Mouse (Mus musculus): ENCODE data around the gene Tpp2. TPM values are rescaled to one million over a fixed set of nuclear protein-coding genes. Genes with fewer than 3 reads are reported as not detected.

The Tpp2 gene
- polyA plus RNA-seq, 1 experiment = 17.2 TPM

GRCm38 (mm10) chr1:43942814-43943213, 9.4 kb downstream of the Tpp2 start:
- Histone ChIP-seq H3K36me3 (ENCODE audit: control insufficient read depth, insufficient read depth) (peaks cover 21% of the 10 kb centered on the region), H3K79me2 (ENCODE audit: control insufficient read depth, insufficient read depth) (peaks cover 98% of the 10 kb centered on the region), H3K4me3 (no peak overlapping the region), H3K27me3 (ENCODE audit: control insufficient read depth, insufficient read depth, insufficient read length) (no peaks in the 10 kb centered on the region), H3ac (ENCODE audit: control insufficient read depth, insufficient read length) (no peak overlapping the region), H3K4me2 (ENCODE audit: low read depth) (no peak overlapping the region)
- TF ChIP-seq POLR2A (IDR thresholded peaks at IDR 0.05; ENCODE audit: insufficient read length, low read depth) (no peak), REST (IDR thresholded peaks at IDR 0.05; ENCODE audit: insufficient read depth, insufficient read length) (no peak), TCF3 (IDR thresholded peaks at IDR 0.05; ENCODE audit: insufficient read length, low read depth) (no peak), MAX (IDR thresholded peaks at IDR 0.05; ENCODE audit: low read depth) (no peak), MYOG (IDR thresholded peaks at IDR 0.05; ENCODE audit: control insufficient read depth in 1 of 3, insufficient read depth in 1 of 3, insufficient read length in 2 of 3, low read depth in 2 of 3) (no peak), CEBPB (IDR thresholded peaks at IDR 0.05; ENCODE audit: insufficient read depth, poor library complexity, severe bottlenecking) (no peak), POLR2AphosphoS2 (IDR thresholded peaks at IDR 0.05; ENCODE audit: insufficient read length, low read depth) (no peak), MYOD1 (IDR thresholded peaks at IDR 0.05; ENCODE audit: control insufficient read depth in 1 of 3, insufficient read length in 2 of 3, low read depth in 2 of 3) (no peak), USF1 (IDR thresholded peaks at IDR 0.05; ENCODE audit: low read depth) (no peak), E2F4 (IDR thresholded peaks at IDR 0.05; ENCODE audit: insufficient read depth) (no peak), SRF (IDR thresholded peaks at IDR 0.05; ENCODE audit: control insufficient read depth, insufficient read length, low read depth) (no peak), TCF12 (IDR thresholded peaks at IDR 0.05; ENCODE audit: insufficient read depth, poor library complexity, severe bottlenecking) (no peak)

- Histone ChIP-seq H3K27me3 (ENCODE audit: control insufficient read depth, insufficient read depth, insufficient read length) (no peaks in the 10 kb centered on the region), H3K36me3 (ENCODE audit: control insufficient read depth, insufficient read depth) (peaks cover 50% of the 10 kb centered on the region), H3K79me2 (ENCODE audit: control insufficient read depth, insufficient read depth) (peaks cover 23% of the 10 kb centered on the region), H3K4me2 (ENCODE audit: low read depth) (no peak overlapping the region), H3K4me3 (no peak overlapping the region), H3ac (ENCODE audit: control insufficient read depth, insufficient read length) (no peak overlapping the region)
- TF ChIP-seq E2F4 (IDR thresholded peaks at IDR 0.05; ENCODE audit: insufficient read depth) (no peak), TCF12 (IDR thresholded peaks at IDR 0.05; ENCODE audit: insufficient read depth, poor library complexity, severe bottlenecking) (no peak), MAX (IDR thresholded peaks at IDR 0.05; ENCODE audit: low read depth) (no peak)
Measured at GRCm38 (mm10) chr1:43953679-43954078, 20.2 kb downstream of the Tpp2 start.

GRCm38 (mm10) chr1:43964381-43964780, 30.9 kb downstream of the Tpp2 start:
- H3K4me2 ChIP-seq (ENCODE audit: low read depth) = no peak overlapping the region
- TF ChIP-seq TCF12 (IDR thresholded peaks at IDR 0.05; ENCODE audit: insufficient read depth, poor library complexity, severe bottlenecking) (no peak), MYOD1 (IDR thresholded peaks at IDR 0.05; ENCODE audit: control insufficient read depth in 1 of 3, insufficient read length in 2 of 3, low read depth in 2 of 3) (no peak), CEBPB (IDR thresholded peaks at IDR 0.05; ENCODE audit: insufficient read depth, poor library complexity, severe bottlenecking) (no peak), E2F4 (IDR thresholded peaks at IDR 0.05; ENCODE audit: insufficient read depth) (no peak), MYOG (IDR thresholded peaks at IDR 0.05; ENCODE audit: control insufficient read depth in 1 of 3, insufficient read depth in 1 of 3, insufficient read length in 2 of 3, low read depth in 2 of 3) (no peak), TCF3 (IDR thresholded peaks at IDR 0.05; ENCODE audit: insufficient read length, low read depth) (no peak), MAX (IDR thresholded peaks at IDR 0.05; ENCODE audit: low read depth) (no peak), POLR2AphosphoS2 (IDR thresholded peaks at IDR 0.05; ENCODE audit: insufficient read length, low read depth) (no peak), POLR2A (IDR thresholded peaks at IDR 0.05; ENCODE audit: insufficient read length, low read depth) (no peak), SRF (IDR thresholded peaks at IDR 0.05; ENCODE audit: control insufficient read depth, insufficient read length, low read depth) (no peak), REST (IDR thresholded peaks at IDR 0.05; ENCODE audit: insufficient read depth, insufficient read length) (no peak)
- H3K4me3 ChIP-seq = no peak overlapping the region
- no peak overlapping the region for H3ac ChIP-seq (ENCODE audit: control insufficient read depth, insufficient read length)
- no peaks in the 10 kb centered on the region for H3K79me2 ChIP-seq (ENCODE audit: control insufficient read depth, insufficient read depth)
- H3K36me3 ChIP-seq (ENCODE audit: control insufficient read depth, insufficient read depth) = peaks cover 45% of the 10 kb centered on the region
- no peaks in the 10 kb centered on the region for H3K27me3 ChIP-seq (ENCODE audit: control insufficient read depth, insufficient read depth, insufficient read length)

- TF ChIP-seq TCF12 (IDR thresholded peaks at IDR 0.05; ENCODE audit: insufficient read depth, poor library complexity, severe bottlenecking) = no peak
- TF ChIP-seq TCF3 (IDR thresholded peaks at IDR 0.05; ENCODE audit: insufficient read length, low read depth) = no peak
- TF ChIP-seq MYOG (IDR thresholded peaks at IDR 0.05; ENCODE audit: control insufficient read depth in 1 of 3, insufficient read depth in 1 of 3, insufficient read length in 2 of 3, low read depth in 2 of 3) = no peak
- TF ChIP-seq POLR2A (IDR thresholded peaks at IDR 0.05; ENCODE audit: insufficient read length, low read depth) = no peak
- no peak for TF ChIP-seq MAX (IDR thresholded peaks at IDR 0.05; ENCODE audit: low read depth)
- TF ChIP-seq REST (IDR thresholded peaks at IDR 0.05; ENCODE audit: insufficient read depth, insufficient read length) = no peak
- no peak for TF ChIP-seq E2F4 (IDR thresholded peaks at IDR 0.05; ENCODE audit: insufficient read depth)
- no peak for TF ChIP-seq MYOD1 (IDR thresholded peaks at IDR 0.05; ENCODE audit: control insufficient read depth in 1 of 3, insufficient read length in 2 of 3, low read depth in 2 of 3)
- TF ChIP-seq USF1 (IDR thresholded peaks at IDR 0.05; ENCODE audit: low read depth) = no peak
- no peak for TF ChIP-seq SRF (IDR thresholded peaks at IDR 0.05; ENCODE audit: control insufficient read depth, insufficient read length, low read depth)
- no peak for TF ChIP-seq CEBPB (IDR thresholded peaks at IDR 0.05; ENCODE audit: insufficient read depth, poor library complexity, severe bottlenecking)
- TF ChIP-seq POLR2AphosphoS2 (IDR thresholded peaks at IDR 0.05; ENCODE audit: insufficient read length, low read depth) = no peak
- H3ac ChIP-seq (ENCODE audit: control insufficient read depth, insufficient read length) = no peak overlapping the region
- H3K4me3 ChIP-seq = no peak overlapping the region
- peaks cover 45% of the 10 kb centered on the region for H3K36me3 ChIP-seq (ENCODE audit: control insufficient read depth, insufficient read depth)
- H3K79me2 ChIP-seq (ENCODE audit: control insufficient read depth, insufficient read depth) = no peaks in the 10 kb centered on the region
- no peak overlapping the region for H3K4me2 ChIP-seq (ENCODE audit: low read depth)
- no peaks in the 10 kb centered on the region for H3K27me3 ChIP-seq (ENCODE audit: control insufficient read depth, insufficient read depth, insufficient read length)
Measured at GRCm38 (mm10) chr1:43966756-43967155, 33.3 kb downstream of the Tpp2 start.

- no peak overlapping the region for H3K4me2 ChIP-seq (ENCODE audit: low read depth)
- H3K79me2 ChIP-seq (ENCODE audit: control insufficient read depth, insufficient read depth) = no peaks in the 10 kb centered on the region
- H3K4me3 ChIP-seq = no peak overlapping the region
- no peaks in the 10 kb centered on the region for H3K27me3 ChIP-seq (ENCODE audit: control insufficient read depth, insufficient read depth, insufficient read length)
- TF ChIP-seq MYOD1 (IDR thresholded peaks at IDR 0.05; ENCODE audit: control insufficient read depth in 1 of 3, insufficient read length in 2 of 3, low read depth in 2 of 3) (no peak), MAX (IDR thresholded peaks at IDR 0.05; ENCODE audit: low read depth) (no peak), POLR2A (IDR thresholded peaks at IDR 0.05; ENCODE audit: insufficient read length, low read depth) (no peak), E2F4 (IDR thresholded peaks at IDR 0.05; ENCODE audit: insufficient read depth) (no peak), USF1 (IDR thresholded peaks at IDR 0.05; ENCODE audit: low read depth) (no peak), SRF (IDR thresholded peaks at IDR 0.05; ENCODE audit: control insufficient read depth, insufficient read length, low read depth) (no peak), POLR2AphosphoS2 (IDR thresholded peaks at IDR 0.05; ENCODE audit: insufficient read length, low read depth) (no peak), MYOG (IDR thresholded peaks at IDR 0.05; ENCODE audit: control insufficient read depth in 1 of 3, insufficient read depth in 1 of 3, insufficient read length in 2 of 3, low read depth in 2 of 3) (no peak)
- peaks cover 55% of the 10 kb centered on the region for H3K36me3 ChIP-seq (ENCODE audit: control insufficient read depth, insufficient read depth)
- H3ac ChIP-seq (ENCODE audit: control insufficient read depth, insufficient read length) = no peak overlapping the region
Measured at GRCm38 (mm10) chr1:43969361-43969760, 35.9 kb downstream of the Tpp2 start.

Measured in myocyte (in vitro differentiated cells).